Mouse (Mus musculus): ENCODE data around the gene Dut.

The Dut gene

DNA sequence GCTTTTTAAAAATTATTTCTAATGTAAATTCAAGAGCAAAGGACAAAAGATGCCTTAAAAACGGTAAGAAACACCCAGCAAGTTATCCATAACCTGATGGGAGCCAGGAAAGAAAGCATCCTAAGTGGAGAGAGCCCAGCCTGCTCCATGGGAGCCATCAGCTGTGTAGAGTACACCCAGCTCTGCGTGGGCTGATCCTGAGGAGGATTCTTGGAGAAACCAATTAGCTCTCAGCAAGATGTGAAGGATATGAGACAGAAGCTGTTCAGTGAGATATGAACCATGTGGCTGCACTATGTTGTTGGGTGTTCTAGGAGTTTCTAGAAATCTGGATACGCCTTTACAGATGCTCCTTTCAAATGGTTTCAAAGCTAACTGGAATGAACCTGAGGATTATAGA, 58.7 kb downstream of the Dut start:
- no peak for DNase-seq

Data from cerebellum, postnatal 14 days (tissue).